Mouse (Mus musculus) cerebellum, postnatal 25 days (tissue): Measurements from ENCODE around the gene Dlgap1.

ENCODE experiments used
- DNase-seq, 2 experiments: peaks; one replicate each; pipeline ENCODE4 v3.0.0; 2021; ENCODE audit warnings: mixed read lengths in 2 of 2

Dlgap1 gene

GRCm38 (mm10) chr17:70765976-70766375, 797.1 kb downstream of the Dlgap1 start:
- no peak for DNase-seq

DNA sequence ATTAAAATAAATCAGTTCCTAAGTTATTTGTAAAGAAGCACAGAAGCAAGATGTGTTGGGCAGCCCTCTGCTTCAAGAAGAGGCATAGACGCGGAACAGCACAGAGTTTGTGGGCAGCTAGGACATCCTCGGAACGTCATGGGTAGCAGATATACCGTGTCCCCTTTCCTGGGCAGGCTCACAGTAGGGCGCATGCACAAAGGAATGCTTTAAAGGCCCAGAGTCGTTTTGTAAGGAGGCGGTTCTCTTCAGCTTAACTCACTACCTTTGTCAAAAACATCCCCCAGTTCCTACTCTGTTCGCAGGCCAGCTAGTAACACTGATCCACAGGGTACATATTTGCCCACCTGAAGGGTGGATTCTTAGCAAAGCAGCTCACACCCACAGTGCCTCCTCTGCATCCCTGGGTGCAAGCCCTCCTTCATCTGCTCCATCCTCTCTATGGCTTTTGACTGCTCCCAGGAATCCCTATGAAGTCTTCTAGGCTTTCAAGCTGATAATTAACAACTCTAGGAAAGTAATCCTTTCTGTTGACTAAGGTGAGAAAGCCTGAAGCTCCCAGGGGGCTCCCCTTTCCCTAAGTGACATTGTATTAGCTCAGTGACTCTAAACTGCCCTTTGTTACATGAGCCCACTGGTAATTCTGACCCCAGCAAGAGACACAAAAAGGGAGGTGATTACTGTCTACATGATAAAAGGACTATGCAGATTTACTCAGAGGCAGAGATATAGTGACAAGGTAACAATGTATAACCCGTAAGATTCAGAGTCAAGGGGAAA, 803.4 kb downstream of the Dlgap1 start:
- no peak for DNase-seq

DNA sequence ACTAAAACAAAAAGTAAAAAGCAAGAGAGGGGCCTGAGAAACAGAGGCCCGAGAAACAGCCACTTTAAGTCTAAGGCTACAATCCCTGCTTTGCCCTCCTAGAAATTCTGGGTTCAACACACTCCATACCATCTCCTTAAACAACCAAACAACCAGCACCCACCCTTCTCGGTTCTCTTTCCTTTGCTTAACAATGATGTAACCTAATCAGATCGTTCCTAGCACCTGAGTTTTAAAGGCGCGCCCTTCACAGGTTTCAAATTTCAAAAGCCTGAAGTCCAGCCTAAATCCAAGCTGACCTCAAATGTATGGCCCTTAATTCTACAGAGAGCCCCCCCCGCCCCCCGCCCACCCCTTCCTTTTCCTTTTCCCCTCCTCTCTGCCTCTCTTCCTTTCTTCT, 810.9 kb downstream of the Dlgap1 start:
- DNase-seq: no peak

DNA sequence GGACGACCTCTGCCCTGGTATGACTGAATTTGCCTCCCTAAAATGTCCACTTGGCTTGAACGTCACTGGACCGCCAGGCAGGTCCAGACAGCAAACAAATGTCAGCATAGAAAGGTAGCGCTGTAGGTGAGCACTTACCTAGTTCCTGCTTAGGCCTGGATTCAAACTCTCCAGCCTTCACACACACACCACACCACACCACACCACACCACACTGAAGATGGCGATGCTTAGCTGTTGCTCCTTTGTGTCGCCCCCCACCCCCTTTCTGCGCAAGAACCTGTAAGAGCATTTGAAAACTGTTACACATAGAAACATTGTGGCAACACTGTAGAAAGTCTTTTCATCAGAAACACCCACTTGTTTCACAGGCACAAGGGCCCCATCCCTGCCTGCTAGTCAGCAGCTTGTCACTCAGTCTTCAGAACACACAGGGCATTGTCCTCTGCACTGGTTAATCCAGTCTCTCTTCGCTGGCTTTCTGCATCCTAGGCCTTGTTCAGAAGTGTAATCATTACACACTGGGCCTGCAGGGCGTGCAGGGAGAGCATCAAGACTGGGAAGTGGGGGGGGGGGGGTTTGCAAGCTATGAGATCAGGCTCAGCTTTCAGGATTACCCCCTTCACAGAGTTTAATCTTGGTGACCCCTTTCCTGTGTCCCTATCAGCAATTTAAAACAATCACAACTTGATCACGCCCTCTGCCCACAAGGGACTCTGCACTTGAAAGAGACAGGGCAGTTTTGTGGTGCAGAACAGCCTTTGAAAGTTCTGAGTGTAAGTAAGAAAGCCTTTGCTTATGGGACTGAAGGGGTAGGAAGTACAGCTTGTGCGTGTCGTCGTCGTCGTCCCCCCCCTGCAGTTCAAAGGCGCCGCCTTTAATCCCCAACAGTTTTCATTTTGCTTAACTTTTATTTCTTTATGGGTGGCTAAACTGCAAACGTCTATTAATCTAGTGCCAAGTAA, 812.1 kb downstream of the Dlgap1 start:
- no peak for DNase-seq

DNA sequence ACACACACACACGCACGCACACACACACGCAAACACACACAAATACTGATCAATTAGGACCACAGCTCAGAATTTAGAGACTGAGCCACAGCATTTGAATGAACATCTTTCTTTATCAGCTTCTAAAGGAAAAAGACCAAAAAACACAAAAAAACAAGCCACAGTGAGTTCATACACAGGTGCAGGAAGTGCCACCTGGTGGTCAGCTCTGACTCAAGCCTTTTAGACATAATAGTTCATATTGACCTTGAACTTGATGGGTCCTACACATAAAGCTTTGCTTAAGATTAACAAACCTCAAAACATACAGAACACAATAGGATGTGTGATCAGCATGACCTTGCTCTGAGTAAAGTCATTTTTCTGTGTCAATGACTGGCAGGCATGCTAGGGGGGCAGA, 814.4 kb downstream of the Dlgap1 start:
- no peak for DNase-seq

- DNase-seq: no peak
These were observed 818.5 kb downstream of the Dlgap1 start for GRCm38 (mm10) chr17:70787366-70787765.

DNA sequence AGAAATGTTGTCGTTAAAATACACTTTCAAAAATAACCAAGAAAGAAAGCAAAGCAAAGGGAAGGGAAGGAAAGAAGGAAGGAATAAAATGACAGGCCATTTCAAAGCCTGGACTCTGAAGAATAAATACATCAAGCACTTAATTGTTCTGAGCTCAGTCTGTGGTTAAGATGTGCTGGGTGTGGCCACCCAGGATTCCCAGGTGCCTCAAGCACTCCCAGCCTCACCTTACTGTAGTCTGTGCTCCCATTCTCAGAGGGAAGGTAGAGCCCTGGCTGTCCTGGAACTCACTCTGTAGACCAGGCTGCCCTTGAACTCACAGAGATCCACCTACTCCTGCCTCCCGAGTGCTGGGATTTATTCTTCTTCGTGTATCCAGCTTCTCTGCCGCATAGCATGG, 821.9 kb downstream of the Dlgap1 start:
- no peak for DNase-seq

- peak; percentile 42 to 54 for DNase-seq
These were observed 822.9 kb downstream of the Dlgap1 start for GRCm38 (mm10) chr17:70791596-70792275.

- peak; percentile 17 to 28 for DNase-seq
These were observed 825.4 kb downstream of the Dlgap1 start for GRCm38 (mm10) chr17:70794291-70794690.

- DNase-seq: no peak
These were observed 825.8 kb downstream of the Dlgap1 start for GRCm38 (mm10) chr17:70794722-70795121.

DNA sequence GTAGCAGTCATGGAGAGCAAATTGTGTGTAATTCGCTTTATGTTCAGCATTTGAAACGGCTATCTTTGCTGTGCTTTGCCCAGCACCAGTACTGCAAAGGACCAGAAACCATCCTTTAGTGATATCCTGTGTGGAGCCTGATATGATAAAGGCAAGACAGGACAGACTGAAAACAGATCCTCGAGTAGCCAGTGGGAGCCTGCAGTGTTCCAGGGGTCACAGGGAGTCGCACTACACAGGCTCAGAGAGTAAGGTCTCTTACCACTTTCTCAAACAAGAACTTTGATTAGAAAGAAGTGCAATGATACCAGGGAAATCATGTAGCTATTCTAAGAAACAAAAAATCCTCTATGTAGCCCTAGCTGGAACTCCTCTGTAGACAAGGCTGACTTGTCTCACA, 826.3 kb downstream of the Dlgap1 start:
- DNase-seq: no peak

DNA sequence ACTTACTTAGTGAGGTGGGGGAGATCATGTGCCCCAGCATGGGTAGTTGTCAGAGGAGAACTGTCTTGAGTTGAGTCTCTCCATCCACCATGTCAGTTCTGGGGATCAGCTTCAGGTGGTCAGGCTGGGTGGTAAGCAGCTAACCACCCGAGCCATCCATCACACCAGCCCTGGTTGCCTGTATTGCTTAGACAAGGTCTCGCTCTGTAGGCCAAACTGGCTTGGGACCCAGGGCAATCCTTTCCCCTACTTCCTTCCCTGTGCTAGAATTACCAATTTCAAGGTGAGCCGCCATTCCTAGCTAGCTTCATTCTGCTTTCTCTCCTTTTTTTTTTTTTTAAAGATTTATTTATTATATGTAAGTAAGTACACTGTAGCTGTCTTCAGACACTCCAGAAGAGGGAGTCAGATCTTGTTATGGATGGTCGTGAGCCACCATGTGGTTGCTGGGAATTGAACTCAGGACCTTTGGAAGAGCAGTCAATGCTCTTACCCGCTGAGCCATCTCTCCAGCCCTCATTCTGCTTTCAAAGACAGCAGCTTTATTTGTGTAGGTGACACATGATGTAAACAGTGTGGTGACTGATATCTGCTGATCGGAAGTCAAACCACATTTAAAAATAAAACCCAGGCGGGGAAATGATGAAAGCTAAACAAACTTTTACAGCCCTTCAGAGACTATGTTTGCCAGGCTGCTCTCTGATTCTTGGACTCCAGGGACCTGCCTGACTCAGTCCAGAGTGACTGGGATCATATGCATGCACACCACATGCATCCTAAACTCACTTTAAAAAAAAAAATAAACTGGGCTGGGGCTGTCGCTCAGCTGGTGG, 828.3 kb downstream of the Dlgap1 start:
- DNase-seq: no peak

- no peak for DNase-seq
These were observed 828.8 kb downstream of the Dlgap1 start for GRCm38 (mm10) chr17:70797773-70798045.

DNA sequence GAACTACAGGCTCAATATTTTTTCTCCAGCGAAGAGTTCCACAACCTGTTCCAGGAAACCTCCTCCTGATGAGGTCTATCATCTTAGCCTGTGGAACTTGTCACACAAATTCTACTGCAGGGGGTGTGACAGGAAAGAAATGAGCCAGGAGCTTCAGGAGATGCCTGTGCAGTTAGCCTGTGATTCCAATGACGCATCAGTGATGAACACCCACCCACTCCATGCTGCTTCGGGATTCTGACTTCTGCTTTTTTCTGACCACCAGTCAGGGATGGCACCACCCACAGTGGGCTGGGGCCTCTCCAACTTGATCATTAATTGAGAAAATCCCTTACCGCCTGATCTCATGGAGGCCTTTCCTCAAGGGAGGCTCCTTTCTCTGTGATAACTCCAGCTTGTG, 830.4 kb downstream of the Dlgap1 start:
- DNase-seq: no peak

- DNase-seq: no peak
These were observed 833.1 kb downstream of the Dlgap1 start for GRCm38 (mm10) chr17:70802022-70802421.

- DNase-seq: no peak
These were observed 837.0 kb downstream of the Dlgap1 start for GRCm38 (mm10) chr17:70805866-70806265.

- no peak for DNase-seq
These were observed 837.7 kb downstream of the Dlgap1 start for GRCm38 (mm10) chr17:70806600-70806999.

DNA sequence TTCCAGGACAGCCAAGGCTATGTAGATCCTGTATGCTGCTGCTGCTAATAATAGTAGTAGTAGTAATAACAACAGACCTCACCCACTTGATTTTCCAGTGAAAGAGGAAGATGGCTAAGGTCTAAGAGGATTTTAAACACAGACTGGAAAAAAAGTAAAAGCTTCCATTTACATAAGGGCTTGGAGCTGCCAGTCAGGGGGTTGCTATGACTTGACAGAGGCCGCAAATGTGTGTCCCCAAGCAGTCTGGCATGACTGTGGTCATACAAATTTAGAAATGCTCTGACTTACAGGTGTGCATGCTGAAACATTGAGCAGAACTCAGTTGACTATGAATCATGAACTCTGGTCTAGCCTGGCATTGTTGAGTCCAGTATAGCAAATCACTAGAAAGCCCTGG, 839.0 kb downstream of the Dlgap1 start:
- no peak for DNase-seq

GRCm38 (mm10) chr17:70808837-70809236, 840.0 kb downstream of the Dlgap1 start:
- DNase-seq: no peak

DNA sequence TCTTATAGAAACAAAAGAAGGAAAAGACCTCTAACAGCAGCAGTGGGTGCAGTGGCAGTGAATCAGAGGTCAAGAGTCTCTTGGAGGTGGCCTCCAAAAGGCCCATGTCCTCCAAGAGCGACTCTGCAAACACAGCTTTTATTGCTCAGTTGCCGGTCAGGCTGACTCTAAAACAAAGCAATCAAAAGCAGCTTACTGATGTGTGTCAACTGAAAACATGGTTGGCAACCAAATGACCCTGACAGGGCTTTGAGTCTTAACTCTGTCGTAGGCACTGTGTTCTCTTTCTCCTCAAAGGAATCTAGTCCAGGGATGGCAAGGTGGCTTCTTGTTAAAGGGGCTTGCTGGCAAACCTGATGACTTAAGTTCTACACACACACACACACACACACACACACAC, 840.9 kb downstream of the Dlgap1 start:
- no peak for DNase-seq

- DNase-seq: no peak
These were observed 841.9 kb downstream of the Dlgap1 start for GRCm38 (mm10) chr17:70810795-70811194.

DNA sequence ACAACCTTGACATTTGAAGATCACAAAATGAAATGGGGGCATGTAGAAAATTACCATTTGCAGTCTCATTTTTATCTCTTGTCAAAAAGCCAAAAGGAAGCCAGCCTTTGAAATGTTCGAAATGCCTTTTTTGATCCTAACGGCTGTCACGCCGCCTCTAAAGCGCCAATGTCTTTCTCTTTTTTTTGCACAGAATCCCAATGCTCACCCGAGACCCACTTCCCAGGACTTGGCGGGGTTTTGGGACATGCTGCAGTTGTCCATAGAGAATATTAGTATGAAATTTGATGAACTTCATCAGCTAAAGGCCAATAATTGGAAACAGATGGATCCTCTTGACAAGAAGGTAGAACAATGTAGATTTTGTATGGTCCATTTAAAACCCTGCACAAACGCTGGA, 846.1 kb downstream of the Dlgap1 start:
- DNase-seq: no peak
